Mouse (Mus musculus) erythroblast, embryonic 14.5 days (primary cell): ENCODE measurements at regions not wholly inside any gene's neighbourhood (a gene's known extent, or its start where the extent isn't known, plus 50 kb on each side); places are given as distances from the start of the nearest gene placed in this dataset.

Experiments
- GATA1 ChIP-seq: IDR thresholded peaks from 2 replicates; pipeline ENCODE4 v1.6.1; 2012; ENCODE audit warnings: low read length, inconsistent platforms, mixed read lengths
- TAL1 ChIP-seq: IDR thresholded peaks from 3 replicates; pipeline ENCODE4 v1.6.1; 2012; ENCODE audit warnings: low read length, inconsistent platforms, mixed read lengths

- no peak for TF ChIP-seq TAL1
- no peak for TF ChIP-seq GATA1
These were observed 583.1 kb upstream of the Tbl1xr1 start for GRCm38 (mm10) chr3:21493384-21493783.
